Comparison of ENCODE assay signal across 19 mouse cellular contexts in the genomic region with DNA sequence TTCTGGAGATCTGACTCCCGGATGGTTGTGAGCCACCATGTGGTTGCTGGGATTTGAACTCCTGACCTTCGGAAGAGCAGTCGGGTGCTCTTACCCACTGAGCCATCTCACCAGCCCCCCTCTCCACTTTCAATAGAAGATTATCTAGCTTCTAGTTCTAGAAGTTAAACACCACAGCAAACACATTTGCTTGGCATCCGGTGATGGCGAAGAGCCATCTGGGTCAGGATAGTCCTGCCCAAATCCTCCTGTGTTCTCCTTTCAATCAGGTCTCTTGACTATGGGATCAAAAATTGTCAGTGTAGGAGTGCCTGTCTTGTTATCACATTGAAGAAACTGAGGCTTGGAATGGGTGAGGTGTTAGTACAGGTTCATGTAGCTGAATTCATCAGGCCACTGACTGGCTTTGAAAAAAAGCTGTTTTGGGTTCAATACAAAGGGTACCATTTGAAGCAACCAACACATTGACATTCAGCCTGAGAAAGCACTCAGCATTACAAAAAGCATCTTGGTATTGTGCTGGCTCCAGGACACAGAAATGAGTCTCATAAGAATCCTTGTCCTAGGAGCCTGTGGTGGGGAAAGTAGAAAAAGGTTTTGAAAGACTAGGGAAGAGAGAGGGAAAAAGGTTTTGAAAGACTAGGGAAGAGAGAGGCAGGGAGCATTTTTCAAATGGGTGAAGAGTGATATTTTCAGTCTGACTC. TPM values are rescaled to one million over a fixed set of nuclear protein-coding genes. Genes with fewer than 3 reads are reported as not detected.
"Had no signal": no experiment of that assay in that cellular context is flagged by ENCODE, and none has a peak within 500 bp of the region (broad histone marks: within the 10 kb centered on the region; RNA-seq: fewer than 3 reads in every experiment).

No protein-coding gene starts in this region.

- DNase-seq: kidney, adult 8-10 months; kidney, postnatal 25 days; lung, adult 2 months; lung, postnatal 36 days; right cerebral cortex, postnatal 4 days; spleen, adult 18-20 months; thymus, adult 18-20 months; thymus, postnatal 14 days had no signal

- H3K4me3 ChIP-seq: limb, embryonic 10.5 days; liver, embryonic 15.5 days had no signal

- H3K4me2 ChIP-seq: liver, embryonic 11.5 days; liver, embryonic 15.5 days had no signal

- H3K36me3 ChIP-seq: limb, embryonic 10.5 days; liver, embryonic 15.5 days had no signal

- H3K27ac ChIP-seq: limb, embryonic 10.5 days; liver, embryonic 15.5 days had no signal

- H3K9ac ChIP-seq: liver, embryonic 15.5 days had no signal

- H3K9me3 ChIP-seq: limb, embryonic 10.5 days; liver, embryonic 15.5 days had no signal

- ATAC-seq: intestine, postnatal 0 days; lung, postnatal 0 days had no signal

RNA-seq across cellular contexts. Expression of gene Bsx, which starts 56.5 kb away (rescaled TPM):
- total RNA-seq: layer of hippocampus, postnatal 10 days; left cerebral cortex, postnatal 14 days; megakaryocyte progenitor cell, adult 5-6 weeks; monocyte, adult 5-6 weeks had no signal
- polyA plus RNA-seq: intestine, postnatal 0 days; kidney, embryonic 16.5 days; limb, embryonic 10.5 days; liver, embryonic 11.5 days; liver, embryonic 15.5 days; lung, postnatal 0 days; neural tube, embryonic 14.5 days had no signal
